Mouse (Mus musculus): ENCODE data around the gene Gm14124. TPM values are rescaled to one million over a fixed set of nuclear protein-coding genes. Genes with fewer than 3 reads are reported as not detected.

Gm14124 gene
- polyA plus RNA-seq, 1 experiment from 2014 or later = not detected

- H3K9ac ChIP-seq (replicated peaks) = no peak overlapping the region
- 96% methylated on average over 1 of the region's 1 CpGs for WGBS
- H3K4me2 ChIP-seq (replicated peaks) = no peak overlapping the region
- H3K27ac ChIP-seq (replicated peaks) = no peak overlapping the region
- ATAC-seq (replicated peaks) = no peak
- peaks cover 19% of the 10 kb centered on the region for H3K9me3 ChIP-seq
- no peaks in the 10 kb centered on the region for H3K4me1 ChIP-seq
- peaks cover 30% of the 10 kb centered on the region for H3K36me3 ChIP-seq
- no peaks in the 10 kb centered on the region for H3K27me3 ChIP-seq
- H3K4me3 ChIP-seq = no peak overlapping the region
These were observed 61.7 kb downstream of the Gm14124 start for GRCm38 (mm10) chr2:150318973-150319372.

Other genes starting within 250 kb of the Gm14124 start
- gene Zfp120, start 120.8 kb upstream of the Gm14124 start, polyA plus RNA-seq (2015; fragmentation: Nextera tagmentation; extraction: Ambion mirVana) = 9.6 and 11.2 TPM in 2 replicates
- gene Gm10770, start 77.8 kb upstream of the Gm14124 start, polyA plus RNA-seq (2015; fragmentation: Nextera tagmentation; extraction: Ambion mirVana) = not detected in 2 replicates
- not detected in 2 replicates for gene Gm14139, start 75.8 kb upstream of the Gm14124 start, polyA plus RNA-seq (2015; fragmentation: Nextera tagmentation; extraction: Ambion mirVana)
- gene Zfp937, start 39.4 kb upstream of the Gm14124 start, polyA plus RNA-seq (2015; fragmentation: Nextera tagmentation; extraction: Ambion mirVana) = 9.9 and 11.0 TPM in 2 replicates
- gene Gm21994, start 1.9 kb upstream of the Gm14124 start, polyA plus RNA-seq (2015; fragmentation: Nextera tagmentation; extraction: Ambion mirVana) = 3.9 and 4.9 TPM in 2 replicates
- 0.76 and 1.9 TPM in 2 replicates for gene Gm10130, start 66.2 kb downstream of the Gm14124 start, polyA plus RNA-seq (2015; fragmentation: Nextera tagmentation; extraction: Ambion mirVana)
- gene 3300002I08Rik, start 105.2 kb downstream of the Gm14124 start, polyA plus RNA-seq (2015; fragmentation: Nextera tagmentation; extraction: Ambion mirVana) = 13.6 and 16.5 TPM in 2 replicates
- 8.1 and 8.3 TPM in 2 replicates for gene Zfp442, start 194.0 kb downstream of the Gm14124 start, polyA plus RNA-seq (2015; fragmentation: Nextera tagmentation; extraction: Ambion mirVana)
- not detected in 2 replicates for gene Zfp345, start 227.6 kb downstream of the Gm14124 start, polyA plus RNA-seq (2015; fragmentation: Nextera tagmentation; extraction: Ambion mirVana)

Measured in forebrain, embryonic 15.5 days (tissue).